Mouse (Mus musculus): ENCODE measurements around the gene Capn13. TPM values are rescaled to one million over a fixed set of nuclear protein-coding genes. Genes with fewer than 3 reads are reported as not detected.

Gene Capn13
- not detected for total RNA-seq (2021)
- long read RNA-seq, experiment 1, result 0 reads
- long read RNA-seq, experiment 2, result 0 reads

- no peak for DNase-seq
- intact Hi-C loops (cut with DNase I), result no loop called here
These were observed at the start of gene Capn13 for GRCm38 (mm10) chr17:73400862-73401261. Gene Capn13 (minus strand): TSS chr17:73400866.

- DNase-seq, result no peak
- intact Hi-C loops (cut with DNase I), result no loop called here
These were observed 48.4 kb upstream of the Capn13 start for GRCm38 (mm10) chr17:73449104-73449503.

GRCm38 (mm10) chr17:73440798-73441197 is 40.1 kb upstream of the Capn13 start:
- no peak for DNase-seq
- intact Hi-C loops (cut with DNase I), result no loop called here

GRCm38 (mm10) chr17:73432564-73433006 is 31.9 kb upstream of the Capn13 start:
- intact Hi-C loops (cut with DNase I), result no loop called here
- no peak for DNase-seq

GRCm38 (mm10) chr17:73432058-73432457 is 31.4 kb upstream of the Capn13 start:
- intact Hi-C loops (cut with DNase I), result no loop called here
- no peak for DNase-seq

- intact Hi-C loops (cut with DNase I), result no loop called here
- DNase-seq, result no peak
These were observed 16.7 kb upstream of the Capn13 start for GRCm38 (mm10) chr17:73417382-73417781.

GRCm38 (mm10) chr17:73416181-73416795 is 15.6 kb upstream of the Capn13 start:
- intact Hi-C loops (cut with DNase I), result no loop called here
- no peak for DNase-seq

GRCm38 (mm10) chr17:73411817-73412216 is 11.2 kb upstream of the Capn13 start:
- intact Hi-C loops (cut with DNase I), result no loop called here
- no peak for DNase-seq

- intact Hi-C loops (cut with DNase I), result no loop called here
- no peak for DNase-seq
These were observed 606 bp upstream of the Capn13 start for GRCm38 (mm10) chr17:73401272-73401671.

GRCm38 (mm10) chr17:73399136-73399535 is 1.5 kb downstream of the Capn13 start:
- DNase-seq, result no peak
- intact Hi-C loops (cut with DNase I), result loop anchor here (5.0 kb wide), 1 partner anchor 92 kb away; no protein-coding TSS in a partner anchor

- DNase-seq, result no peak
- intact Hi-C loops (cut with DNase I), result no loop called here
These were observed 7.3 kb downstream of the Capn13 start for GRCm38 (mm10) chr17:73393361-73393760.

- DNase-seq, result no peak
- intact Hi-C loops (cut with DNase I), result no loop called here
These were observed 8.9 kb downstream of the Capn13 start for GRCm38 (mm10) chr17:73391771-73392170.

- DNase-seq, result no peak
- intact Hi-C loops (cut with DNase I), result no loop called here
These were observed 10.2 kb downstream of the Capn13 start for GRCm38 (mm10) chr17:73390191-73391089.

GRCm38 (mm10) chr17:73389336-73389735 is 11.3 kb downstream of the Capn13 start:
- intact Hi-C loops (cut with DNase I), result no loop called here
- DNase-seq, result no peak

- no peak for DNase-seq
- intact Hi-C loops (cut with DNase I), result no loop called here
These were observed 14.1 kb downstream of the Capn13 start for GRCm38 (mm10) chr17:73386581-73386980.

- no peak for DNase-seq
- intact Hi-C loops (cut with DNase I), result no loop called here
These were observed 14.7 kb downstream of the Capn13 start for GRCm38 (mm10) chr17:73385940-73386339.

GRCm38 (mm10) chr17:73382327-73383014 is 18.2 kb downstream of the Capn13 start:
- intact Hi-C loops (cut with DNase I), result no loop called here
- no peak for DNase-seq

- no peak for DNase-seq
- intact Hi-C loops (cut with DNase I), result no loop called here
These were observed 19.0 kb downstream of the Capn13 start for GRCm38 (mm10) chr17:73381681-73382080.

- no peak for DNase-seq
- intact Hi-C loops (cut with DNase I), result no loop called here
These were observed 22.7 kb downstream of the Capn13 start for GRCm38 (mm10) chr17:73377778-73378484.

- DNase-seq, result no peak
- intact Hi-C loops (cut with DNase I), result no loop called here
These were observed 33.3 kb downstream of the Capn13 start for GRCm38 (mm10) chr17:73367334-73367733.

Measured in gastrocnemius, postnatal 36 days (tissue).